Mouse (Mus musculus) hindbrain, embryonic 14.5 days (tissue): ENCODE results near the gene Sept10. TPM values are rescaled to one million over a fixed set of nuclear protein-coding genes. Genes with fewer than 3 reads are reported as not detected.
"Not testable (repeated sequence)": the region's sequence is repeated elsewhere in the genome, so short reads cannot be mapped to it uniquely, and the experiment has no call there.

Experiments
- ATAC-seq: fragments of 200-750 bp; cut with Nextera tagmentation; 2 replicates; pipeline ENCODE4 v1.8.0; 2017; ENCODE audit warnings: moderate number of reproducible peaks, mild to moderate bottlenecking, moderate TSS enrichment, moderate library complexity; ENCODE audit not compliant: low FRiP score
- DNase-seq: peaks from one replicate; pipeline ENCODE4 v3.0.0-alpha.2; 2015; ENCODE audit warnings: low spot score
- H3K27ac ChIP-seq: fragments of 300-500 bp; sonication (generic); 2 replicates; pipeline ENCODE4 v1.5.1; 2014; ENCODE audit warnings: mild to moderate bottlenecking, moderate library complexity
- H3K27me3 ChIP-seq: fragments of 300-500 bp; sonication (generic); 2 replicates; pipeline ENCODE4 v1.6.1; 2014; ENCODE audit warnings: mild to moderate bottlenecking, low read length, mixed read lengths; ENCODE audit not compliant: control insufficient read depth, insufficient read depth
- H3K36me3 ChIP-seq: fragments of 300-500 bp; sonication (generic); replicated peaks from 2 replicates; pipeline ENCODE4 v1.6.1; 2014; ENCODE audit not compliant: control insufficient read depth, insufficient read depth
- H3K4me1 ChIP-seq: fragments of 300-500 bp; sonication (generic); replicated peaks from 2 replicates; pipeline ENCODE4 v1.6.1; 2014; ENCODE audit warnings: antibody characterized with exemption, low read length, mixed read lengths; ENCODE audit not compliant: control insufficient read depth, insufficient read depth
- H3K4me2 ChIP-seq: fragments of 300-500 bp; sonication (generic); replicated peaks from 2 replicates; pipeline ENCODE4 v1.6.1; 2014; ENCODE audit warnings: mild to moderate bottlenecking, moderate library complexity
- H3K4me3 ChIP-seq: fragments of 300-500 bp; sonication (generic); replicated peaks from 2 replicates; pipeline ENCODE4 v1.5.1; 2014; ENCODE audit warnings: mild to moderate bottlenecking, low read length
- H3K9ac ChIP-seq: fragments of 300-500 bp; sonication (generic); 2 replicates; pipeline ENCODE4 v1.6.1; 2014
- H3K9me3 ChIP-seq: fragments of 300-500 bp; sonication (generic); 2 replicates; pipeline ENCODE4 v1.6.1; 2016; ENCODE audit warnings: low read length; ENCODE audit not compliant: control insufficient read depth
- WGBS: fragments of 180-500 bp; shearing (Covaris S2); extraction: QIAGEN DNeasy Blood & Tissue Kit; methylation state at CpG from one replicate; pipeline ENCODE4 v1.1.7; 2014; 5-methylcytosine and 5-hydroxymethylcytosine counted together
- polyA plus RNA-seq: library from polyadenylated mRNA; unstranded; fragments of >200 nt; fragmentation: Nextera tagmentation; extraction: Ambion mirVana; gene quantifications from 2 replicates; pipeline ENCODE4 v1.2.1, GENCODE M21; 2014

Gene Sept10
- polyA plus RNA-seq, 1 experiment from 2014 or later: 22.0 TPM

- no peak for DNase-seq
- Histone ChIP-seq H3K9me3 (no peaks in the 10 kb centered on the region), H3K4me1 (no peaks in the 10 kb centered on the region), H3K36me3 (no peaks in the 10 kb centered on the region), H3K9ac (no peak overlapping the region), H3K4me3 (no peak overlapping the region), H3K4me2 (no peak overlapping the region), H3K27me3 (no peaks in the 10 kb centered on the region), H3K27ac (no peak overlapping the region)
- WGBS: 86% methylated on average over 8 of the region's 8 CpGs
- no peak for ATAC-seq
Measured at GRCm38 (mm10) chr10:59105885-59106284, 115.8 kb downstream of the Sept10 start.

- Histone ChIP-seq H3K9me3 (no peaks in the 10 kb centered on the region), H3K4me1 (no peaks in the 10 kb centered on the region), H3K27me3 (no peaks in the 10 kb centered on the region), H3K27ac (no peak overlapping the region), H3K36me3 (no peaks in the 10 kb centered on the region), H3K4me3 (no peak overlapping the region), H3K9ac (no peak overlapping the region), H3K4me2 (no peak overlapping the region)
- DNase-seq (no peak), ATAC-seq (no peak)
- 96% methylated on average over 5 of the region's 5 CpGs for WGBS
Measured at GRCm38 (mm10) chr10:59104683-59105082, 117.0 kb downstream of the Sept10 start.

DNA sequence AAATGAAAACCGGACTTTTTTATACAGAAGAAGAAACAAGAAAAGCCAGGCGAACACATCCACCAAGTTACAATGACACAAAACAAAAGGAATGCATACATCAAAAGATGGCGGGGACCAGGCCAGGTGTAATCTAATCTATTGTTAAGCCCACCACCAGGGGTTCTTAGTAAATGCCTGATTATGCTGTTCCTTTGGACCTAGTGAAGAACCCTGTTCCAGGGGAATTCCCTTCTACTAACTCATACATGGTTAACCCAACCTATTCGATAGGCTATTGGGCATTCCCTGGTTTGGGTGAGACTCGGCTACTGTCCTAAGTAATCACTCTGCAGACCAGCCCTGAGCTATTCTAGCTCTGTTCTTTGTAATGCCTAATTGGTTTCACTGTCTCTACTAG, 118.6 kb downstream of the Sept10 start:
- not testable (repeated sequence) for H3K9ac ChIP-seq
- 84% methylated on average over 5 of the region's 5 CpGs for WGBS

DNA sequence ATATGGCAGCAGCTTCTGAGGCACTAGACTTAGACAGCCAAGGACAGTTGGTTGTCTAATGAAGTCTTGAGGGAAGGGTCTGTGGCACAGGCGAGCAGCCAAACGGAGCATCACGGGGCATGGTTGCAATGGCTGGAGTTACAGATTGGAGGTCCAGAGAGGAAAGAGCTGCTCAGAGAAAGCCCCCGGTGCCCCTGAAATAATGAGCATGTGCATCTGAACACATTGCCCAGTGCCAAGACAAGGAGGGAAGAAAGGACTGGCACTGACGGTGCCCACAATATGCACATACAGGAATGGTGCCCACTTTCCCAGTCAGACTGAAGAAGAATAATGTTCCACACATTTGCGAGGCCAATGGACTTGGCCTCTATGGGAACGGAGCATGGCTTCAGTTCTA, 129.7 kb downstream of the Sept10 start:
- Histone ChIP-seq H3K4me1 (peaks cover 52% of the 10 kb centered on the region), H3K36me3 (no peaks in the 10 kb centered on the region), H3K27ac (0 out of 2 replicates have a peak overlapping the region, but pooled peaks have one; percentile 84), H3K9me3 (no peaks in the 10 kb centered on the region), H3K9ac (no peak overlapping the region), H3K4me2 (no peak overlapping the region), H3K4me3 (no peak overlapping the region), H3K27me3 (no peaks in the 10 kb centered on the region)
- DNase-seq (peak; percentile 45), ATAC-seq (no peak)
- 70% methylated on average over 7 of the region's 7 CpGs for WGBS

More for the DNA sequence above, 118.6 kb downstream of the Sept10 start:
- not testable (repeated sequence) for H3K4me1 ChIP-seq, H3K4me3 ChIP-seq, H3K9me3 ChIP-seq, H3K4me2 ChIP-seq, H3K27ac ChIP-seq, ATAC-seq, DNase-seq, H3K36me3 ChIP-seq, H3K27me3 ChIP-seq

Other genes with a start within 250 kb of the Sept10 start
- gene Sowahc, start 106 bp upstream of the Sept10 start, polyA plus RNA-seq: 18.8 and 21.1 TPM in 2 replicates
- gene P4ha1, start 101.4 kb upstream of the Sept10 start, polyA plus RNA-seq: 24.9 and 28.0 TPM in 2 replicates
- 4.0 and 4.3 TPM in 2 replicates for gene Gm10273, start 173.8 kb upstream of the Sept10 start, polyA plus RNA-seq
- gene Pla2g12b, start 181.8 kb upstream of the Sept10 start, polyA plus RNA-seq: not detected in 2 replicates
- 0.18 and 0.27 TPM in 2 replicates for gene Oit3, start 219.9 kb upstream of the Sept10 start, polyA plus RNA-seq